Mouse (Mus musculus): ENCODE results near the gene Rock2. TPM values are rescaled to one million over a fixed set of nuclear protein-coding genes. Genes with fewer than 3 reads are reported as not detected.
A peak's percentile ranks its signal among the peaks of the same experiment; 100 is the strongest.

The Rock2 gene
- polyA plus RNA-seq (2015; fragmentation: Nextera tagmentation; extraction: Ambion mirVana): 15.6 and 16.1 TPM in 2 replicates

GRCm38 (mm10) chr12:16894396-16895220, at the start of gene Rock2:
Gene Rock2, plus strand, starts transcription at chr12:16894895.
- H3K4me1 ChIP-seq: peaks cover 45% of the 10 kb centered on the region
- peak within 1 kb of the TSS; percentile 85 for H3K4me3 ChIP-seq
- no peaks in the 10 kb centered on the region for H3K27me3 ChIP-seq (replicated peaks)
- peak within 1 kb of the TSS; percentile 99 for H3K9ac ChIP-seq
- H3K27ac ChIP-seq (replicated peaks): peak within 1 kb of the TSS; percentile 99
- ATAC-seq (ENCODE audit: extremely low read depth, insufficient number of reproducible peaks, low FRiP score, low TSS enrichment): peak; percentile 88
- under 1% methylated on average over 71 of the region's 130 CpGs for WGBS
- no peaks in the 10 kb centered on the region for H3K9me3 ChIP-seq
- no peaks in the 10 kb centered on the region for H3K36me3 ChIP-seq
- peak within 1 kb of the TSS; percentile 91 for H3K4me2 ChIP-seq

- no peak overlapping the region for H3K27ac ChIP-seq (replicated peaks)
Observed at GRCm38 (mm10) chr12:16847204-16847792, 47.4 kb upstream of the Rock2 start.

GRCm38 (mm10) chr12:16848501-16848900, 46.2 kb upstream of the Rock2 start:
- H3K4me3 ChIP-seq: no peak overlapping the region
- WGBS: 74% methylated on average over 2 of the region's 2 CpGs
- no peak overlapping the region for H3K9ac ChIP-seq
- H3K4me2 ChIP-seq: no peak overlapping the region
- no peak for ATAC-seq (ENCODE audit: extremely low read depth, insufficient number of reproducible peaks, low FRiP score, low TSS enrichment)
- no peak overlapping the region for H3K27ac ChIP-seq (replicated peaks)
- H3K4me1 ChIP-seq: peaks cover 35% of the 10 kb centered on the region
- H3K9me3 ChIP-seq: no peaks in the 10 kb centered on the region
- no peaks in the 10 kb centered on the region for H3K27me3 ChIP-seq (replicated peaks)
- H3K36me3 ChIP-seq: no peaks in the 10 kb centered on the region

More at GRCm38 (mm10) chr12:16847204-16847792, 47.4 kb upstream of the Rock2 start:
- Histone ChIP-seq H3K27me3 (replicated peaks) (no peaks in the 10 kb centered on the region), H3K4me1 (peaks cover 32% of the 10 kb centered on the region), H3K36me3 (no peaks in the 10 kb centered on the region), H3K9ac (no peak overlapping the region), H3K4me2 (no peak overlapping the region), H3K9me3 (no peaks in the 10 kb centered on the region), H3K4me3 (no peak overlapping the region)
- no peak for ATAC-seq (ENCODE audit: extremely low read depth, insufficient number of reproducible peaks, low FRiP score, low TSS enrichment)
- WGBS: 73% methylated on average over 4 of the region's 4 CpGs

GRCm38 (mm10) chr12:16849821-16850220, 44.9 kb upstream of the Rock2 start:
- no peak for ATAC-seq (ENCODE audit: extremely low read depth, insufficient number of reproducible peaks, low FRiP score, low TSS enrichment)
- Histone ChIP-seq H3K9me3 (no peaks in the 10 kb centered on the region), H3K9ac (no peak overlapping the region), H3K36me3 (no peaks in the 10 kb centered on the region), H3K4me2 (no peak overlapping the region), H3K27ac (replicated peaks) (no peak overlapping the region), H3K4me1 (peaks cover 38% of the 10 kb centered on the region), H3K4me3 (no peak overlapping the region), H3K27me3 (replicated peaks) (no peaks in the 10 kb centered on the region)
- 61% methylated on average over 2 of the region's 2 CpGs for whole genome bisulfite sequencing

- H3K27ac ChIP-seq (replicated peaks): peak overlapping the region; percentile 49
- 0 out of 2 replicates have a peak overlapping the region, but pooled peaks have one; percentile 52 for H3K9ac ChIP-seq
- peaks cover 29% of the 10 kb centered on the region for H3K4me1 ChIP-seq
- WGBS: 37% methylated on average over 16 of the region's 16 CpGs
- peak overlapping the region; percentile 27 for H3K4me2 ChIP-seq
- no peaks in the 10 kb centered on the region for H3K9me3 ChIP-seq
- no peak overlapping the region for H3K4me3 ChIP-seq
- no peaks in the 10 kb centered on the region for H3K27me3 ChIP-seq (replicated peaks)
- H3K36me3 ChIP-seq: no peaks in the 10 kb centered on the region
- ATAC-seq (ENCODE audit: extremely low read depth, insufficient number of reproducible peaks, low FRiP score, low TSS enrichment): peak; percentile 33; the same call in 1 of the 2 replicates
Observed at GRCm38 (mm10) chr12:16850431-16851375, 44.0 kb upstream of the Rock2 start.

- ATAC-seq (ENCODE audit: extremely low read depth, insufficient number of reproducible peaks, low FRiP score, low TSS enrichment): no peak
- peaks cover 23% of the 10 kb centered on the region for H3K4me1 ChIP-seq
- H3K9ac ChIP-seq: no peak overlapping the region
- H3K36me3 ChIP-seq: no peaks in the 10 kb centered on the region
- 56% methylated on average over 11 of the region's 11 CpGs for WGBS
- H3K27ac ChIP-seq (replicated peaks): no peak overlapping the region; the same call in 1 of the 2 replicates
- no peak overlapping the region for H3K4me2 ChIP-seq
- no peaks in the 10 kb centered on the region; the same call in 1 of the 2 replicates for H3K9me3 ChIP-seq
- H3K4me3 ChIP-seq: no peak overlapping the region
- H3K27me3 ChIP-seq (replicated peaks): no peaks in the 10 kb centered on the region
Observed at GRCm38 (mm10) chr12:16853431-16854165, 41.1 kb upstream of the Rock2 start.

- Histone ChIP-seq H3K4me1 (peaks cover 21% of the 10 kb centered on the region), H3K36me3 (no peaks in the 10 kb centered on the region), H3K9ac (no peak overlapping the region), H3K4me3 (no peak overlapping the region), H3K27me3 (replicated peaks) (no peaks in the 10 kb centered on the region), H3K9me3 (no peaks in the 10 kb centered on the region; the same call in 1 of the 2 replicates), H3K4me2 (no peak overlapping the region), H3K27ac (replicated peaks) (no peak overlapping the region)
- WGBS: 61% methylated on average over 6 of the region's 6 CpGs
- ATAC-seq (ENCODE audit: extremely low read depth, insufficient number of reproducible peaks, low FRiP score, low TSS enrichment): no peak
Observed at GRCm38 (mm10) chr12:16855632-16856305, 38.9 kb upstream of the Rock2 start.

- H3K9me3 ChIP-seq: no peaks in the 10 kb centered on the region; the same call in 1 of the 2 replicates
- no peak overlapping the region for H3K4me2 ChIP-seq
- no peak overlapping the region for H3K27ac ChIP-seq (replicated peaks)
- 72% methylated on average over 2 of the region's 2 CpGs for WGBS
- peaks cover 16% of the 10 kb centered on the region for H3K4me1 ChIP-seq
- no peak for ATAC-seq (ENCODE audit: extremely low read depth, insufficient number of reproducible peaks, low FRiP score, low TSS enrichment)
- no peaks in the 10 kb centered on the region for H3K36me3 ChIP-seq
- no peak overlapping the region for H3K4me3 ChIP-seq
- no peak overlapping the region for H3K9ac ChIP-seq
- H3K27me3 ChIP-seq (replicated peaks): no peaks in the 10 kb centered on the region
Observed at GRCm38 (mm10) chr12:16856306-16856679, 38.4 kb upstream of the Rock2 start.

GRCm38 (mm10) chr12:16858081-16858480, 36.6 kb upstream of the Rock2 start:
- Histone ChIP-seq H3K4me1 (peaks cover 15% of the 10 kb centered on the region), H3K36me3 (no peaks in the 10 kb centered on the region), H3K4me3 (no peak overlapping the region), H3K9me3 (no peaks in the 10 kb centered on the region; the same call in 1 of the 2 replicates), H3K27ac (replicated peaks) (no peak overlapping the region), H3K4me2 (no peak overlapping the region), H3K9ac (no peak overlapping the region), H3K27me3 (replicated peaks) (no peaks in the 10 kb centered on the region)
- no peak for ATAC-seq (ENCODE audit: extremely low read depth, insufficient number of reproducible peaks, low FRiP score, low TSS enrichment)
- WGBS: 73% methylated on average over 4 of the region's 4 CpGs

- no peaks in the 10 kb centered on the region for H3K36me3 ChIP-seq
- no peak overlapping the region for H3K4me2 ChIP-seq
- H3K27ac ChIP-seq (replicated peaks): no peak overlapping the region
- no peak overlapping the region for H3K4me3 ChIP-seq
- H3K9ac ChIP-seq: no peak overlapping the region
- no peak for ATAC-seq (ENCODE audit: extremely low read depth, insufficient number of reproducible peaks, low FRiP score, low TSS enrichment)
- H3K4me1 ChIP-seq: peaks cover 8% of the 10 kb centered on the region; the same call in 1 of the 2 replicates
- WGBS: 71% methylated on average over 2 of the region's 2 CpGs
- no peaks in the 10 kb centered on the region; the same call in 1 of the 2 replicates for H3K9me3 ChIP-seq
- H3K27me3 ChIP-seq (replicated peaks): no peaks in the 10 kb centered on the region
Observed at GRCm38 (mm10) chr12:16859781-16860180, 34.9 kb upstream of the Rock2 start.
